Mouse (Mus musculus) hindlimb bud, embryonic 11.5 days (tissue): ENCODE measurements at regions not wholly inside any gene's neighbourhood (a gene's known extent, or its start where the extent isn't known, plus 50 kb on each side); places are given as distances from the start of the nearest gene placed in this dataset.

Source experiments
- DNase-seq: peaks from one replicate; pipeline ENCODE4 v3.0.0-alpha.2; 2012; ENCODE audit warnings: low read depth, low spot score; ENCODE audit errors: extremely low spot score

GRCm38 (mm10) chr12:52453890-52454289 lies 49.9 kb upstream of the Arhgap5 start:
- no peak for DNase-seq
